Mouse (Mus musculus) cortical plate, adult 2 months (tissue): ENCODE results near the gene Ttyh1.

Experiments used
- CTCF ChIP-seq: fragments of 200-500 bp; IDR thresholded peaks from 2 replicates; pipeline ENCODE4 v1.5.1; 2011; ENCODE audit warnings: mild to moderate bottlenecking, control low read depth, low read length; ENCODE audit not compliant: insufficient read depth; ENCODE audit errors: extremely low read depth
- POLR2A ChIP-seq: fragments of 200-500 bp; IDR thresholded peaks from 2 replicates; pipeline ENCODE4 v1.6.1; 2011; ENCODE audit warnings: mild to moderate bottlenecking, low read length, control low read depth; ENCODE audit not compliant: insufficient read depth; ENCODE audit errors: extremely low read depth

DNA sequence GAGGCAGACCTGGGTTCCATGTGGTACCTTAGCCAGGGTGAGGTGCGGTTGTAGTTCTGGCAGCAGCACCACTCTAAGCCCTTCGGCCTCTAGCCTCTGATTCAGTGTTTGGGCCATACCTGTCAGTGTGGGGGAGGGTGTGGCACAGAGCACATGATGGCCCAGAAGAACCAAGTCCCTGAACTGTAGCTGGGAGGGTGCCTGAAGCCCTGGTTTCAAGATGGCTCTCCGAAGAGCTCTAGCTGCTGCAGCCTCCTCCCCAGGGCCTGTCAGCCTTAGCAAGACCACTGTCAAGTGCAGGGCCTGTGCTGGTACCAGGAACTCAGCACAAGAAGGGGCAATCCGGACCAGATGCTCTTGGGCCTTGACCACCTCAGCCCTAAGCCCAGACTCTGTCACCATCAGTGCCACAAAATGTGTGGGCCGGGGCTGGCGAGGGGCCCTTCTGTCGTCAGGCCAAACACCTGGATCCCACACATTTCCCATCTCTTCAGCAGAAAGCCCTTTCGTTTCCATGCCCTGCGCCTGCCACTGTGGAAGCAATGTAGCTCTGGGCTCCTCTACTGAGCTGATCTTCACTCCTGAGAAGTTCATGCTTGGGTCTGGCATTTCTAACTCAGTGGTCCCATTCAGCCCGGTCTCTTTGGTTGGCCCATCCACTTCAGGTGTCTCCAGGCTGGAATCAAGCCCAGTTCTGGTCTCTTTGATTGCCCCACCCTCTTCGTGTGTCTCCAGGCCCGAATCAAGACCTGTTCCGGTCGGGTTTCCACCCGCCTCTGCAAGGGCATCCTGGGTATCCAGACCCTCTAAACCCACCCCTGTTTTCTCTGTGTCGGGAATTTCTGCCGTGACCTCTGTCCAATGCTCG lies 29.4 kb downstream of the Ttyh1 start:
- TF ChIP-seq POLR2A (0 out of 2 replicates have a peak, but pooled peaks have one; percentile 19), CTCF (no peak)
